Mouse (Mus musculus) C2C12 (cell line): ENCODE data around the gene Alad. TPM values are rescaled to one million over a fixed set of nuclear protein-coding genes. Genes with fewer than 3 reads are reported as not detected.

Source experiments
- H3K27me3 ChIP-seq: one replicate; pipeline ENCODE4 v1.6.1; 2011; ENCODE audit not compliant: control insufficient read depth, insufficient read depth, insufficient read length
- H3K36me3 ChIP-seq: one replicate; pipeline ENCODE4 v1.6.1; 2011; ENCODE audit not compliant: control insufficient read depth, insufficient read depth
- H3K4me3 ChIP-seq: one replicate; pipeline ENCODE4 v1.5.1; 2011; ENCODE audit warnings: mild to moderate bottlenecking, control low read depth; ENCODE audit not compliant: poor library complexity, insufficient read depth, severe bottlenecking
- H3K79me2 ChIP-seq: one replicate; pipeline ENCODE4 v1.6.1; 2011; ENCODE audit not compliant: control insufficient read depth, insufficient read depth
- H3K79me3 ChIP-seq: one replicate; pipeline ENCODE4 v1.6.1; 2011; ENCODE audit warnings: low read depth, control low read depth
- H3ac ChIP-seq: one replicate; pipeline ENCODE3; 2011; ENCODE audit warnings: low read depth; ENCODE audit not compliant: control insufficient read depth, insufficient read length
- CEBPB ChIP-seq: IDR thresholded peaks from one replicate; pipeline ENCODE4 v1.6.1; 2011; ENCODE audit warnings: low read depth, mild to moderate bottlenecking, control low read depth, moderate library complexity
- CTCF ChIP-seq: IDR thresholded peaks from one replicate; pipeline ENCODE4 v1.5.1; 2011; ENCODE audit not compliant: control insufficient read depth, insufficient read depth, insufficient read length
- FOSL1 ChIP-seq: IDR thresholded peaks from one replicate; pipeline ENCODE4 v1.8.0; 2011; ENCODE audit warnings: mild to moderate bottlenecking, low read length; ENCODE audit not compliant: poor library complexity, insufficient read depth, severe bottlenecking
- MAX ChIP-seq: IDR thresholded peaks from one replicate; pipeline ENCODE4 v1.6.1; 2011; ENCODE audit warnings: mild to moderate bottlenecking, control low read depth
- MYOD1 ChIP-seq: IDR thresholded peaks from one replicate; pipeline ENCODE4 v1.6.1; 2011; ENCODE audit warnings: low read depth; ENCODE audit not compliant: control insufficient read depth, insufficient read length
- MYOG ChIP-seq: IDR thresholded peaks from one replicate; pipeline ENCODE4 v1.6.1; 2011; ENCODE audit not compliant: control insufficient read depth, insufficient read length; ENCODE audit errors: extremely low read depth
- USF1 ChIP-seq: IDR thresholded peaks from one replicate; pipeline ENCODE4 v1.6.1; 2011; ENCODE audit warnings: low read depth, mild to moderate bottlenecking, control low read depth, moderate library complexity
- polyA plus RNA-seq: library from polyadenylated mRNA; unstranded; fragments of >200 nt; fragmentation: generic; extraction: Trizol; gene quantifications from one replicate; pipeline ENCODE4 v1.2.1, GENCODE M21; 2012; ENCODE audit warnings: missing spikeins

Gene Alad
- polyA plus RNA-seq, 1 experiment = 147 TPM

- peaks cover 16% of the 10 kb centered on the region for H3K79me2 ChIP-seq
- peaks cover 5% of the 10 kb centered on the region for H3K36me3 ChIP-seq
- TF ChIP-seq CTCF (no peak), USF1 (peak; percentile 40)
- H3K4me3 ChIP-seq = peak within 1 kb of the TSS; percentile 68
- peaks cover 11% of the 10 kb centered on the region for H3K79me3 ChIP-seq
- no peaks in the 10 kb centered on the region for H3K27me3 ChIP-seq
- peak within 1 kb of the TSS; percentile 85 for H3ac ChIP-seq
These were observed 5.2 kb upstream of the Alad start, which contains the start of the genes Pole3 and 4933430I17Rik for GRCm38 (mm10) chr4:62524651-62525488. Gene Pole3 (minus strand): TSS chr4:62525068. Gene 4933430I17Rik (plus strand): TSS chr4:62525369.

- H3K27me3 ChIP-seq = no peaks in the 10 kb centered on the region
- TF ChIP-seq CEBPB (no peak), MAX (no peak), MYOD1 (no peak), CTCF (no peak), MYOG (no peak), USF1 (no peak), FOSL1 (no peak)
- no peak overlapping the region for H3ac ChIP-seq
- peaks cover 43% of the 10 kb centered on the region for H3K79me2 ChIP-seq
- no peak overlapping the region for H3K4me3 ChIP-seq
- peaks cover 5% of the 10 kb centered on the region for H3K36me3 ChIP-seq
- peaks cover 11% of the 10 kb centered on the region for H3K79me3 ChIP-seq
These were observed 1.2 kb upstream of the Alad start for GRCm38 (mm10) chr4:62520892-62521400.

GRCm38 (mm10) chr4:62519122-62519848 lies 433 bp downstream of the Alad start:
- Histone ChIP-seq H3K27me3 (no peaks in the 10 kb centered on the region), H3K79me2 (peaks cover 38% of the 10 kb centered on the region), H3K36me3 (peaks cover 5% of the 10 kb centered on the region), H3K79me3 (peaks cover 8% of the 10 kb centered on the region), H3K4me3 (peak overlapping the region; percentile 78), H3ac (peak overlapping the region; percentile 82)
- TF ChIP-seq FOSL1 (no peak), MAX (no peak), CEBPB (no peak), CTCF (no peak), MYOD1 (no peak)

- TF ChIP-seq MYOG = no peak
- no peak for TF ChIP-seq USF1
- TF ChIP-seq MYOD1 = no peak
- no peak for TF ChIP-seq CTCF
- TF ChIP-seq CEBPB = no peak
- TF ChIP-seq FOSL1 = no peak
- no peak for TF ChIP-seq MAX
- peaks cover 31% of the 10 kb centered on the region for H3K79me2 ChIP-seq
- H3K36me3 ChIP-seq = peaks cover 7% of the 10 kb centered on the region
- H3ac ChIP-seq = peak overlapping the region; percentile 82
- no peaks in the 10 kb centered on the region for H3K27me3 ChIP-seq
- peak overlapping the region; percentile 78 for H3K4me3 ChIP-seq
- peaks cover under 1% of the 10 kb centered on the region for H3K79me3 ChIP-seq
These were observed 1.1 kb downstream of the Alad start for GRCm38 (mm10) chr4:62518416-62519121.

GRCm38 (mm10) chr4:62517538-62518415 lies 1.9 kb downstream of the Alad start:
- Histone ChIP-seq H3K27me3 (no peaks in the 10 kb centered on the region), H3K36me3 (peaks cover 13% of the 10 kb centered on the region), H3K79me2 (peaks cover 27% of the 10 kb centered on the region), H3K79me3 (no peaks in the 10 kb centered on the region), H3ac (no peak overlapping the region), H3K4me3 (no peak overlapping the region)
- no peak for TF ChIP-seq CTCF
- TF ChIP-seq CEBPB = no peak
- no peak for TF ChIP-seq MYOD1
- no peak for TF ChIP-seq FOSL1
- TF ChIP-seq USF1 = no peak
- no peak for TF ChIP-seq MYOG
- no peak for TF ChIP-seq MAX
